Mouse (Mus musculus): ENCODE measurements around the gene Klhdc3.

DNA sequence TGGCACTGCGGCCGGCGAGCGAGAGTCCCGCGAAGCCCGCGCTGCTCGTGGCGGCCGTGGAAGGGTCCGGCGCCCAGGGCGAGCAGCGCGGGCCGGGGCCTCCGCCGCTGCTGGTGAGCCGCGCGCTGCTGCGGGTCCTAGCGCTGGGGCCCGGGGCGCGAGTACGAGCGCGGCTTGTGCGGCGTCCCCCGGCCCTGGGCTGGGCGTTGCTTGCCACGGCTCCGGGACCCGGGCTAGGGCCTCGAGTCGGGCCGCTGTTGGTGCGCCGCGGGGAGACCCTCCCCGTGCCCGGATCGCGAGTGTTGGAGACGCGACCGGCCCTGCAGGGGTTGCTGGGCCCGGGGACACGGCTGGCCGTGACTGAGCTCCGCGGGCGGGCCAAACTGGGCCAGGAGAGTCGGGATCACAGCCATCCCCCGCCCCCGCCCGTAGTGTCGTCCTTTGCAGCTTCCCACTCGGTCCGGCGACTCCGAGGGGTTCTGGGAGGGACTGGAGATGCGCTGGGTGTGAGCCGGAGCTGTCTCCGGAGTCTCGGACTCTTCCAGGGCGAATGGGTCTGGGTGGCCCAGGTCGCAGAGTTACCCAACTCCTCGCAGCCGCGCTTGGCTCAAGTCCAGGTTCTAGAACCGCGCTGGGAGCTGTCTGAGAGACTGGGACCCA lies 31.0 kb upstream of the Klhdc3 start:
- TF ChIP-seq CTCF (IDR thresholded peaks at IDR 0.05; ENCODE audit: low read depth) (no peak), EP300 (IDR thresholded peaks at IDR 0.05; ENCODE audit: low read depth) (no peak)

All from heart, postnatal 0 days (tissue).